Mouse (Mus musculus) spleen, postnatal 10 days (tissue): ENCODE data around the gene Efna2.

Experiments
- DNase-seq, 2 experiments: peaks; one replicate each; pipeline ENCODE4 v3.0.0; 2021 to 2022; ENCODE audit warnings: low spot score in 2 of 2

Efna2 gene

GRCm38 (mm10) chr10:80227166-80227539 lies 47.9 kb downstream of the Efna2 start:
- no peak for DNase-seq

- no peak for DNase-seq
These were observed 48.8 kb downstream of the Efna2 start for GRCm38 (mm10) chr10:80227877-80228775.

- no peak for DNase-seq
These were observed 57.0 kb downstream of the Efna2 start for GRCm38 (mm10) chr10:80236145-80236825.

GRCm38 (mm10) chr10:80237020-80237419 lies 57.7 kb downstream of the Efna2 start:
- DNase-seq: no peak

GRCm38 (mm10) chr10:80238306-80238705 lies 59.0 kb downstream of the Efna2 start:
- DNase-seq: no peak
